Mouse (Mus musculus) granulocyte monocyte progenitor cell, adult 5-6 weeks (primary cell): Measurements from ENCODE around the gene Podnl1. TPM values are rescaled to one million over a fixed set of nuclear protein-coding genes. Genes with fewer than 3 reads are reported as not detected.

Experiments
- ATAC-seq: replicated peaks from 2 replicates; pipeline ENCODE4 v1.8.0; 2016; ENCODE audit warnings: mild to moderate bottlenecking, moderate TSS enrichment, inconsistent platforms; ENCODE audit not compliant: poor library complexity, severe bottlenecking
- total RNA-seq, 2 experiments: library from RNA; stranded (forward) in 1 of 2; stranded (reverse) in 1 of 2; fragments of 200-712, 200-1000 nt in 1 of 2; fragments of >200 nt in 1 of 2; fragmentation: Nextera tagmentation in 1 of 2; gene quantifications; 2 replicates each; pipeline ENCODE4 v1.2.3; 2014 to 2017

Podnl1 gene
- total RNA-seq, 2 experiments from 2014 or later = 0.26 to 0.41 TPM

DNA sequence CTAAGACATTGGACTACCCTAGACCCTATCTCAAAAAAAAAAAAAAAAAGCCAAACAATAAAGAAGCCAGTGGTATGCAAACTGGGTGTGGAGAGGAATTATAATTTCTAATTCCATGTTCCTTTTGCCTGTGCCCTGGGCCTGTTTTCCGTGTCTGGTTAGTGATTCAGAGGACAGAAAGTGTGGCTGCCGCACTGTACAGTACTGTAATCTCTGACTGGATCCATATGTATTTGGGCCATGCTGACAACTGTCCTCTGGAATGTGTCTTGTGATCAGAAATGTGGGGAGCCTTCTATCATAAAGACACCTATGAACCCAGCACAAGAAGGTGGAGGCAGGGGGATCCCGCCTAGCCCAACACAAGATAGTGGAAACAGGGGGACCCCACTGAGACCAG lies 3.6 kb upstream of the Podnl1 start:
- ATAC-seq = no peak

- ATAC-seq = peak; percentile 13; the same call in 1 of the 2 replicates
These were observed 953 bp downstream of the Podnl1 start for GRCm38 (mm10) chr8:84126742-84127141.

GRCm38 (mm10) chr8:84127202-84127901 lies 1.6 kb downstream of the Podnl1 start:
- ATAC-seq = peak; percentile 60

- ATAC-seq = no peak
These were observed 2.5 kb downstream of the Podnl1 start for GRCm38 (mm10) chr8:84128277-84128676.

DNA sequence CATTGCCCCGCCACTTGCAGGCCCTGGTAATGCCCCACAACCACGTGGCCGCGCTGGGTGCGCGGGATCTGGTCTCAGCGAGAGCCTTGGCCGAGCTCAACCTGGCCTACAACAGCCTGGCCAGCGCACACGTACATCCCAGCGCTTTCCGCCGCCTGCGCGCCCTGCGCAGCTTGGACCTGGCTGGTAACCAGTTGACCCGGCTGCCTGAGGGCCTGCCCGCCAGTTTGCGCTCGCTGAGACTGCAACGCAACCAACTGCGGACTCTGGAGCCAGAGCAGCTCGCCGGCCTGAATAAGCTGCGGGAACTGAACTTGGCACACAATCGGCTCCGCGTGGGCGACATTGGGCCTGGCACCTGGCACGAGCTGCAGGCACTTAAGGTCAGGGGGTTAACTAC lies 5.0 kb downstream of the Podnl1 start:
- no peak for ATAC-seq

DNA sequence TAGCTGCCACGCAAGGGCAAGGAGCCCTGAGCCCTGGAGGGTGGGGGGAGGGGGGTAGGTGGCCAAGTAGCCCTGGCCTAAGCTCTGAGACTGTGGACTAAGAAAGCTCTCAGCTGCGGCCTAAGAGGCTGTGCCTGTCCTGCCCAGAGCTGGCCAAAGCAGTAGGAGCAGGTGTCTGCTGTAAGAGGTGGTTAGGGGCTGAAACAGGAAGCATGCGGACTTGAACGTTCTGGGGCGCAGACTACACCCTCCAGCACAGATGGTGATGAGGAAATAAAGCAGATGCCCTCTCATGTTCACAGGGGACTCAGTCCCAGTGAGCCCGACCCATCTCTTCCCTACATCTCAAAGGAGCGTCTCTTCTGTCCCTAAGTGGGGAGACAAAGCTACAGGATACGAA lies 6.4 kb downstream of the Podnl1 start:
- ATAC-seq = peak; percentile 64

- no peak for ATAC-seq
These were observed 12.1 kb downstream of the Podnl1 start for GRCm38 (mm10) chr8:84137848-84138247.

GRCm38 (mm10) chr8:84140838-84141237 lies 15.0 kb downstream of the Podnl1 start:
- ATAC-seq = no peak

- ATAC-seq = 0 out of 2 replicates have a peak, but pooled peaks have one; percentile 4
These were observed 19.0 kb downstream of the Podnl1 start for GRCm38 (mm10) chr8:84144636-84145245.

- peak; percentile 8; the same call in 1 of the 2 replicates for ATAC-seq
These were observed 21.6 kb downstream of the Podnl1 start for GRCm38 (mm10) chr8:84147324-84147766.

DNA sequence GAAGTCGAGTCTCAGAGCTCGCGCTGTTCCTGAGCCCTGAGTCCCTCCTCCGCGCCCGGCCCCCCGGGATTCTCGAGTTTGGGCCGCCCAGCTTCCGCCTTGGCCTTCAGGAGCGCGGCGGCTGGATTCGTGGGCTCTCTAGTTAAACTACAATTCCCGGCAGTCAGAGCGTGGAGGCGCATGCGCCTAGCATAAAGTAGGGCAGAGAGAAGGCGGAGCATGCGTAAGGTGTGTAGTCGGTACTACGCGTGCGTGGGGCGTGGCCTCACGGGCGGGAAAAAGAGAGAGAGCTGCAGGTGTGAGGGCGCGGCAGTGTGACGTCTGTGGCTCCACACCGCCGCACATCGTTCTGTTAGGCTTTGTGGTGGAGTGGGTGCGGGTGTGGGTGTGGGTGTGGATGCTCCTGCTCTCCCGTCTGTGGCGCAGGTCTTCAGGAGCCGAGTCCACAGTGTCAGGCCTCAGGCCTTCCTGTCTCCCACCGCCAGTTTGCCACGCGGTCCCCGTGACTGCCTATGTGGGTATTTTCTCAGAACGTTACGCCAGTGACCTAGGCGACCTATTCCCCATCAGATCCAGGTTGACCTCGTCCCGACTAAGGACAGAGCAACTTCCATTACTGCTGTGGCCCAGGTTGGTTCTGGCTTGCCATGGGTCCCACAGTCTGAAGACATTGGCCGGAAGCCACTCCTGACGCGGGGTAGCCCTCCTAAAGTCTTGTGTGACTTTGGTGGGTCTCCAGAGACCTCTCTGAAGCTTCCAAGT lies 22.2 kb downstream of the Podnl1 start, which contains the start of the genes Cc2d1a and 4930432K21Rik:
Gene Cc2d1a (minus strand): TSS at position 168 of the 762 bp plus-strand sequence.
Gene 4930432K21Rik (plus strand): TSS at position 257 of the 762 bp plus-strand sequence.
- ATAC-seq = peak; percentile 95

DNA sequence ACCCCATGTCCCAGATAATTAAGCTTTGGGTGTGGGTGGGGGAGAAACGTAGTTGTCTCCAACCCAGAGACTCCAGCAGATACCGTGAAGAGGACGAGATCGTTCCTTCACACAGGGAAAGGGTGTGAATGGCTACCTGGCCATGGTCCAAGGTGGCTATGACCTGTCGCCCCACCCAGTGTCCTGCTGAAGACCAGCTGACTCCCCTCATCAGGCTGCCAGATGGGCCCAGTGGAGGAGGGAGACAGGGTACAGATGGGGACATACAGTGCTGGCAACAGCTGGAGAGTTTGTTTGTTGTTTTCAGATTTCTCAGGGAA lies 22.7 kb downstream of the Podnl1 start:
- ATAC-seq = no peak

DNA sequence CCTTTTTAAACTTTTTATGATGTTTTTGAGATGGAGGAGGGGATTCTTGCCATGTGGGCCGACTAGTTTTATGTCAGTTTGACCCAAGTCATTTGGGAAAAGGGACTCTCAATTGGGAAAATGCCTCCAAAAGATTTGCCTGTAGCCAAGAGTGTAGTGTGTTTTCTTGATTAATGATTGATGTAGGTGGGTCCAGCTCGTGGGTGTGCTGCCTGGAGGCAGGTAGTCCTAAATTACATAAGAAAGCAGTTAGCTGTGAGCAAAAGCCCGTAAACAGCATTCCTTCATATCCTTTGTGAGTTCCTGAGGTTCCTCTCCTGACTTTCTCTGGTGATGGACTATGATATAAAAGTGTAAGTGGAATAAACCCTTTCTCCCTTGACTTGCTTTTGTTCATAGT lies 23.4 kb downstream of the Podnl1 start:
- no peak for ATAC-seq

- ATAC-seq = peak; percentile 69
These were observed 31.8 kb downstream of the Podnl1 start for GRCm38 (mm10) chr8:84157620-84158019.

- no peak for ATAC-seq
These were observed 41.9 kb downstream of the Podnl1 start for GRCm38 (mm10) chr8:84167696-84168095.

DNA sequence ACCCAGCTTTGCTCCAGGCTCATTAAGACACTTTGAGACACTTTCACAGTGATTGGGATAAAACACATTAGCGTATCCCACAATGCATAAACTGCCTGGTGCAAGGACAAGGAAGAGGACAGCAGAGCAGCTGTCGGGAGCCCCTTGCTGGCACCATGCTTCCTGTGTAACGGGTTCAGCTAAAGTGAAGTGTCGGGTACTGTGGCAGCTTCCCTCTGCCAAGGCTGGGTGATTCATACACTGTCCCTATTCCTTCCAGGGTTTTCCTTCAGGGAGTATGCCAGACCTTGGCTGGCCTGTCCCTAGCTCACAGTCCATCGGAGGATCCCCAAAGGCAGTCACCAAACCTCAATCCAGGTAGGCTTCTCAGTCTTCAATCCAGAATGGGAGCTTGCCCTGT lies 44.3 kb downstream of the Podnl1 start:
- ATAC-seq = no peak

DNA sequence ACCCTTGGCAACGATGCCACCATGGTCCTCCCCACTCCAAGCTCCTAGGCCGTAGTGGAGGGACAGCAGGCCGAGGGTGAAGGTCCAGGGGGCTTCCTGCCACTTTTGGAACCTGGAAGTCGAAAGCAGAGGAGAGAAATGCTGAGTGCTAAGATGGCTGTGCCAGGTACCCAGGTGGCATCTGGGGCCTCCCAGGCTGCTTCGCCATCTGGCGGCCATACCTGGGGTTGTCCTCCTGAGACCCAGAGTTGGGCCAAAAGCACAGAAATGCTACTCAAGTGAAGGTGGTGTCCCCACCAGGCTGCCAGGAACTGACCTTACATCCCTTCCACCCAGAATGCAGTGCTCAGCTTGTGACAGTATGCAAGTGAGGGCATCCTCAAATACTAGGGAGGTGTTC lies 48.1 kb downstream of the Podnl1 start:
- no peak for ATAC-seq

DNA sequence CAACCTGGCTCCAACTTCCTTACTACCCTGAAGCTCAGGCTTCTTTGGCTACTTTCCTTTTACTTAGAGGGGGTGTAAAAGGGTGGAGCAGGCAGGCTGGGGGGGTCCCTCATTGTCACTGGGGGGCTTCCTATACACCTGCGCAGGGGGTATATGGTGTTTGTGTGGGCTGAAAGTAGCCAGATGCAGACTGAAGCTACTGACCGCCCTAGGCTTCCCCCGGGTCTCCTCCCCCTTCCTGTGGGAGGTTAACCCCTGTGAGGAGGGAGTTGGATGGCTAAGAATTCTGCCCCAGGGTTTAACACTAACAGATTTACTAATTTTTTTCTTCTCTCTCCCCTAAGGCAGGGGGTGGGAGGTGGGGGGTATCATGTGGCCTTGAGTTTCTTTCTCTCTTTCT lies 50.8 kb downstream of the Podnl1 start:
- ATAC-seq = 0 out of 2 replicates have a peak, but pooled peaks have one; percentile 39

DNA sequence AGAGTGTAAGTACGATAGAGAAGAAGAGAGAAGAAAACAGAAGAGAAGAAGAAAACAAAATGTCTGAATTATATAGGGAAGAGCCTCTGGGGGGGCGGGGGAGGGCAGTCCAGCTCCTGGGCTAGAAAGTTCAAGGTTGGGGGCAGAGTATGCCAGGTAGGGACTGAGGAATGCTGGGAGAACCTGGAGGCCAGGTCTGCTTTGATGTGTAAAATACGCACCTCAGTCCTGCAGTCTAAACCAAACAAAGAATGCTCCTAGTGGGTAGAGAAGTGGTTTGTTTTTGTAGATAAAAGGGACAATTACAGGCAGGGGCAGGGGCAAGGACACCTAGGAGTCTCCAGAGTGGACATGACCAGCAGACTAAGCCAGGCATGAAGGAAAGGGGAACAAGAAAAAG lies 51.6 kb downstream of the Podnl1 start:
- ATAC-seq = no peak

GRCm38 (mm10) chr8:84178592-84178991 lies 52.8 kb downstream of the Podnl1 start:
- ATAC-seq = no peak

GRCm38 (mm10) chr8:84179946-84180345 lies 54.2 kb downstream of the Podnl1 start:
- no peak for ATAC-seq
